Mouse (Mus musculus) right cerebral cortex, postnatal 10 days (tissue): ENCODE measurements around the gene Olfr684.
A peak's percentile ranks its signal among the peaks of the same experiment; 100 is the strongest.

ENCODE experiments used
- DNase-seq, 2 experiments: peaks; one replicate each; pipeline ENCODE4 v3.0.0; 2021; ENCODE audit warnings: low spot score in 2 of 2

The Olfr684 gene

GRCm38 (mm10) chr7:105163553-105163952 is at the start of gene Olfr684:
Olfr684 (minus strand) TSS chr7:105163653.
- no peak for DNase-seq

- DNase-seq, result no peak
These were observed 43.9 kb upstream of the Olfr684 start, which contains the start of gene Olfr686 for GRCm38 (mm10) chr7:105207385-105207784. Olfr686 (minus strand) TSS chr7:105207485.

- DNase-seq, result no peak
These were observed 22.5 kb upstream of the Olfr684 start, which contains the start of gene Olfr685 for GRCm38 (mm10) chr7:105185912-105186311. Olfr685 (minus strand) TSS chr7:105186012.

GRCm38 (mm10) chr7:105170773-105171172 is 7.3 kb upstream of the Olfr684 start:
- peak; percentile 50 to 57 for DNase-seq

- no peak for DNase-seq
These were observed 16.5 kb downstream of the Olfr684 start, which contains the start of gene Olfr683 for GRCm38 (mm10) chr7:105146912-105147311. Olfr683 (minus strand) TSS chr7:105147012.

- DNase-seq, result no peak
These were observed 22.2 kb downstream of the Olfr684 start for GRCm38 (mm10) chr7:105141275-105141674.

GRCm38 (mm10) chr7:105116536-105116935 is 46.9 kb downstream of the Olfr684 start, which contains the start of gene Olfr681:
Olfr681 (plus strand) TSS chr7:105116836.
- no peak for DNase-seq
